ENCODE assay signal across 8 mouse cellular contexts in genomic region chr6:47788821-47789220, GRCm38 (mm10). TPM values are rescaled to one million over a fixed set of nuclear protein-coding genes. Genes with fewer than 3 reads are reported as not detected.
DNase-seq lines count a peak whose midpoint lies in the region; ATAC-seq lines count a peak whose summit lies in the region.

No protein-coding gene starts in this region.

- H3K4me1 ChIP-seq in neural tube, embryonic 11.5 days (ENCODE audit: control insufficient read depth, insufficient read depth, low read length) = 0 out of 2 replicates have a peak, but pooled peaks cover 3% of the 10 kb centered on the region
- H3K4me1 ChIP-seq in hindbrain, embryonic 16.5 days (ENCODE audit: control insufficient read depth, insufficient read depth, low read depth, low read length) = no peaks in the 10 kb centered on the region
- H3K4me1 ChIP-seq in neural tube, embryonic 13.5 days (replicated peaks) = peaks cover 8% of the 10 kb centered on the region

- H3K4me2 ChIP-seq in neural tube, embryonic 11.5 days (ENCODE audit: low read depth) = peak overlapping the region; percentile 51
- peak overlapping the region; percentile 66 for H3K4me2 ChIP-seq in hindbrain, embryonic 16.5 days (ENCODE audit: low read length)
- peak overlapping the region; percentile 61 for H3K4me2 ChIP-seq in neural tube, embryonic 13.5 days

- peak overlapping the region; percentile 69 for H3K9ac ChIP-seq in neural tube, embryonic 11.5 days (ENCODE audit: low read length)
- H3K9ac ChIP-seq in hindbrain, embryonic 16.5 days (ENCODE audit: low read depth, low read length) = peak overlapping the region; percentile 70
- peak overlapping the region; percentile 79 for H3K9ac ChIP-seq in neural tube, embryonic 13.5 days

- H3K9me3 ChIP-seq in neural tube, embryonic 11.5 days (ENCODE audit: control insufficient read depth, low read length) = no peaks in the 10 kb centered on the region
- no peaks in the 10 kb centered on the region for H3K9me3 ChIP-seq in hindbrain, embryonic 16.5 days (ENCODE audit: control insufficient read depth, low read length)
- no peaks in the 10 kb centered on the region for H3K9me3 ChIP-seq in neural tube, embryonic 13.5 days

- no peak for ATAC-seq in neural tube, embryonic 11.5 days (ENCODE audit: insufficient read depth, low FRiP score, low TSS enrichment)
- 0 out of 2 replicates have a peak, but pooled peaks have one; percentile 26 for ATAC-seq in hindbrain, embryonic 16.5 days
- no peak for ATAC-seq in neural tube, embryonic 13.5 days (ENCODE audit: low read depth)

- H3K4me3 ChIP-seq in neural tube, embryonic 11.5 days (ENCODE audit: low read depth, low read length) = peak overlapping the region; percentile 32
- H3K4me3 ChIP-seq in hindbrain, embryonic 16.5 days (ENCODE audit: low read length) = peak overlapping the region; percentile 50
- H3K4me3 ChIP-seq in neural tube, embryonic 13.5 days = peak overlapping the region; percentile 48

- H3K27me3 ChIP-seq in neural tube, embryonic 11.5 days (ENCODE audit: control insufficient read depth, insufficient read depth, low read length) = no peaks in the 10 kb centered on the region
- H3K27me3 ChIP-seq in hindbrain, embryonic 16.5 days (replicated peaks; ENCODE audit: control insufficient read depth, insufficient read depth, low read length) = no peaks in the 10 kb centered on the region
- H3K27me3 ChIP-seq in neural tube, embryonic 13.5 days = no peaks in the 10 kb centered on the region

- peak overlapping the region; percentile 93 for H3K27ac ChIP-seq in neural tube, embryonic 11.5 days (ENCODE audit: low read depth, low read length)
- H3K27ac ChIP-seq in hindbrain, embryonic 16.5 days (ENCODE audit: low read depth, low read length) = peak overlapping the region; percentile 95
- H3K27ac ChIP-seq in neural tube, embryonic 13.5 days (replicated peaks) = peak overlapping the region; percentile 95

- WGBS in neural tube, embryonic 11.5 days = 51% methylated on average over 3 of the region's 3 CpGs
- 23% methylated on average over 3 of the region's 3 CpGs for WGBS in hindbrain, embryonic 16.5 days
- WGBS in neural tube, embryonic 13.5 days = 37% methylated on average over 3 of the region's 3 CpGs

- H3K36me3 ChIP-seq in neural tube, embryonic 11.5 days (ENCODE audit: control insufficient read depth, insufficient read depth, low read length) = no peaks in the 10 kb centered on the region
- H3K36me3 ChIP-seq in hindbrain, embryonic 16.5 days (ENCODE audit: control insufficient read depth, insufficient read depth, low read length) = no peaks in the 10 kb centered on the region
- H3K36me3 ChIP-seq in neural tube, embryonic 13.5 days = peaks cover 3% of the 10 kb centered on the region; the same call in 1 of the 2 replicates

- no peak for DNase-seq in neural tube, embryonic 11.5 days (ENCODE audit: low spot score)
- DNase-seq in neural tube, embryonic 10.5 days (ENCODE audit: extremely low spot score, low spot score) = no peak
- DNase-seq in embryo, embryonic 9.5 days (ENCODE audit: extremely low spot score) = peak; percentile 23
- DNase-seq in layer of hippocampus, postnatal 25 days (ENCODE audit: extremely low spot score in 1 of 2, low spot score in 1 of 2) = no peak
- DNase-seq in layer of hippocampus, postnatal 14 days (ENCODE audit: low spot score in 2 of 2) = no peak
- DNase-seq in kidney, postnatal 4 days = no peak

RNA-seq across cellular contexts. Expression of gene Pdia4, which starts 24.4 kb away (rescaled TPM):
- polyA plus RNA-seq in neural tube, embryonic 11.5 days (2014; fragmentation: Nextera tagmentation; extraction: Ambion mirVana) = 273 and 304 TPM in 2 replicates
- polyA plus RNA-seq in hindbrain, embryonic 16.5 days (2015; fragmentation: Nextera tagmentation; extraction: Ambion mirVana) = 142 and 168 TPM in 2 replicates
- 187 and 204 TPM in 2 replicates for polyA plus RNA-seq in neural tube, embryonic 13.5 days (2015; fragmentation: Nextera tagmentation; extraction: Ambion mirVana)
- total RNA-seq in layer of hippocampus, postnatal 25 days (2021) = 10 to 100 TPM; 53.5 to 67.5 TPM
- 10 to 100 TPM; 53.0 to 73.0 TPM for total RNA-seq in layer of hippocampus, postnatal 14 days (2021)

RNA-seq across cellular contexts. Expression of gene Zfp786, which starts 41.8 kb away (rescaled TPM):
- polyA plus RNA-seq in neural tube, embryonic 11.5 days (2014; fragmentation: Nextera tagmentation; extraction: Ambion mirVana) = 5.9 and 6.9 TPM in 2 replicates
- polyA plus RNA-seq in hindbrain, embryonic 16.5 days (2015; fragmentation: Nextera tagmentation; extraction: Ambion mirVana) = 13.9 and 15.7 TPM in 2 replicates
- polyA plus RNA-seq in neural tube, embryonic 13.5 days (2015; fragmentation: Nextera tagmentation; extraction: Ambion mirVana) = 16.6 and 17.1 TPM in 2 replicates
- 1 to 10 TPM; 3.8 to 4.9 TPM for total RNA-seq in layer of hippocampus, postnatal 25 days (2021)
- 1 to 10 TPM; 5.1 to 5.5 TPM for total RNA-seq in layer of hippocampus, postnatal 14 days (2021)

RNA-seq across cellular contexts. Expression of gene Zfp398, which starts 46.6 kb away (rescaled TPM):
- 9.9 TPM in 2 replicates for polyA plus RNA-seq in neural tube, embryonic 11.5 days (2014; fragmentation: Nextera tagmentation; extraction: Ambion mirVana)
- polyA plus RNA-seq in hindbrain, embryonic 16.5 days (2015; fragmentation: Nextera tagmentation; extraction: Ambion mirVana) = 16.5 and 16.8 TPM in 2 replicates
- polyA plus RNA-seq in neural tube, embryonic 13.5 days (2015; fragmentation: Nextera tagmentation; extraction: Ambion mirVana) = 15.7 and 17.3 TPM in 2 replicates
- 10 to 100 TPM; 18.5 to 23.5 TPM for total RNA-seq in layer of hippocampus, postnatal 25 days (2021)
- total RNA-seq in layer of hippocampus, postnatal 14 days (2021) = 10 to 100 TPM; 19.1 to 21.0 TPM
